10 mouse cellular contexts compared by ENCODE assay signal in genomic region chr8:77682008-77682934, GRCm38 (mm10). TPM values are rescaled to one million over a fixed set of nuclear protein-coding genes. Genes with fewer than 3 reads are reported as not detected.
A peak's percentile ranks its signal among the peaks of the same experiment; 100 is the strongest.
DNase-seq lines count a peak whose midpoint lies in the region; ATAC-seq and TF ChIP-seq lines count a peak whose summit lies in the region.
"Had no signal": no experiment of that assay in that cellular context is flagged by ENCODE, and none has a peak within 500 bp of the region (broad histone marks: within the 10 kb centered on the region; RNA-seq: fewer than 3 reads in every experiment).

No protein-coding gene starts in this region.

- H3K4me1 ChIP-seq in forebrain, postnatal 0 days (ENCODE audit: insufficient read depth), result no peaks in the 10 kb centered on the region
- H3K4me1 ChIP-seq in forebrain, embryonic 15.5 days, result no peaks in the 10 kb centered on the region
- peaks cover 13% of the 10 kb centered on the region; the same call in 1 of the 2 replicates for H3K4me1 ChIP-seq in kidney, embryonic 16.5 days (ENCODE audit: insufficient read depth, low read length)
- no peaks in the 10 kb centered on the region for H3K4me1 ChIP-seq in intestine, postnatal 0 days (replicated peaks; ENCODE audit: control insufficient read depth, insufficient read depth, low read length)
- H3K4me1 ChIP-seq: midbrain, embryonic 15.5 days had no signal

- H3K4me2 ChIP-seq in forebrain, postnatal 0 days (ENCODE audit: low read depth), result no peak overlapping the region
- no peak overlapping the region for H3K4me2 ChIP-seq in forebrain, embryonic 15.5 days (replicated peaks)
- H3K4me2 ChIP-seq in kidney, embryonic 16.5 days (replicated peaks; ENCODE audit: low read depth, low read length), result peak overlapping the region; percentile 30
- H3K4me2 ChIP-seq in intestine, postnatal 0 days (replicated peaks; ENCODE audit: low read depth), result peak overlapping the region; percentile 24; the same call in 1 of the 2 replicates
- H3K4me2 ChIP-seq: midbrain, embryonic 15.5 days had no signal

- 34% methylated on average over 15 of the region's 15 CpGs for WGBS in forebrain, postnatal 0 days
- WGBS in forebrain, embryonic 15.5 days, result 45% methylated on average over 15 of the region's 15 CpGs
- WGBS in kidney, embryonic 16.5 days, result 18% methylated on average over 15 of the region's 15 CpGs
- 28% methylated on average over 15 of the region's 15 CpGs for WGBS in intestine, postnatal 0 days

- TF ChIP-seq POLR2A in brain, embryonic 14.5 days (IDR thresholded peaks at IDR 0.05; ENCODE audit: borderline replicate concordance, extremely low read depth, insufficient read depth, insufficient read length, poor library complexity, severe bottlenecking), result no peak

- no peaks in the 10 kb centered on the region for H3K9me3 ChIP-seq in forebrain, postnatal 0 days (ENCODE audit: low read length)
- H3K9me3 ChIP-seq in forebrain, embryonic 15.5 days, result no peaks in the 10 kb centered on the region
- H3K9me3 ChIP-seq in kidney, embryonic 16.5 days (ENCODE audit: low read length), result no peaks in the 10 kb centered on the region
- no peaks in the 10 kb centered on the region for H3K9me3 ChIP-seq in intestine, postnatal 0 days (ENCODE audit: control insufficient read depth)
- H3K9me3 ChIP-seq: midbrain, embryonic 15.5 days had no signal

- H3K27ac ChIP-seq in forebrain, postnatal 0 days (ENCODE audit: low read depth, low read length), result no peak overlapping the region
- no peak overlapping the region for H3K27ac ChIP-seq in forebrain, embryonic 15.5 days (replicated peaks)
- H3K27ac ChIP-seq in kidney, embryonic 16.5 days (ENCODE audit: low read length), result peak overlapping the region; percentile 83
- no peak overlapping the region; the same call in 1 of the 2 replicates for H3K27ac ChIP-seq in intestine, postnatal 0 days (ENCODE audit: low read depth, low read length)
- H3K27ac ChIP-seq: midbrain, embryonic 15.5 days had no signal

- H3K36me3 ChIP-seq in forebrain, postnatal 0 days (ENCODE audit: insufficient read depth), result no peaks in the 10 kb centered on the region
- no peaks in the 10 kb centered on the region for H3K36me3 ChIP-seq in forebrain, embryonic 15.5 days
- H3K36me3 ChIP-seq in kidney, embryonic 16.5 days (ENCODE audit: insufficient read depth, low read length), result no peaks in the 10 kb centered on the region
- H3K36me3 ChIP-seq in intestine, postnatal 0 days (ENCODE audit: control insufficient read depth, insufficient read depth), result no peaks in the 10 kb centered on the region
- H3K36me3 ChIP-seq: midbrain, embryonic 15.5 days had no signal

- H3K9ac ChIP-seq in forebrain, postnatal 0 days, result no peak overlapping the region
- H3K9ac ChIP-seq in forebrain, embryonic 15.5 days (replicated peaks), result no peak overlapping the region
- H3K9ac ChIP-seq in kidney, embryonic 16.5 days (replicated peaks; ENCODE audit: low read length), result no peak overlapping the region
- H3K9ac ChIP-seq in intestine, postnatal 0 days (ENCODE audit: low read depth, low read length), result no peak overlapping the region
- H3K9ac ChIP-seq: midbrain, embryonic 15.5 days had no signal

- no peak for DNase-seq in forebrain, postnatal 0 days
- DNase-seq in kidney, postnatal 14 days, result no peak
- DNase-seq in brain, embryonic 14.5 days (ENCODE audit: low read depth), result peak; percentile 38
- DNase-seq in cerebellum, postnatal 25 days, result no peak
- DNase-seq in c-Kit-positive CD71-positive TER-119-positive erythroid progenitor cells, embryonic 14.5 days (ENCODE audit: low spot score), result no peak
- DNase-seq: cerebellum, adult 9-10 months had no signal

- H3K27me3 ChIP-seq in forebrain, postnatal 0 days (ENCODE audit: insufficient read depth, low read length), result no peaks in the 10 kb centered on the region
- no peaks in the 10 kb centered on the region for H3K27me3 ChIP-seq in forebrain, embryonic 15.5 days
- H3K27me3 ChIP-seq in kidney, embryonic 16.5 days (ENCODE audit: insufficient read depth, low read length), result no peaks in the 10 kb centered on the region
- no peaks in the 10 kb centered on the region for H3K27me3 ChIP-seq in intestine, postnatal 0 days (replicated peaks; ENCODE audit: control insufficient read depth, insufficient read depth, low read length)
- H3K27me3 ChIP-seq: midbrain, embryonic 15.5 days had no signal

- no peak for TF ChIP-seq CTCF in forebrain, postnatal 0 days (IDR thresholded peaks at IDR 0.05; ENCODE audit: low read depth)
- TF ChIP-seq CTCF in brain, embryonic 14.5 days (IDR thresholded peaks at IDR 0.05; ENCODE audit: borderline replicate concordance, extremely low read depth, insufficient read depth, insufficient read length), result no peak
- TF ChIP-seq CTCF in intestine, postnatal 0 days (IDR thresholded peaks at IDR 0.05; ENCODE audit: low read depth), result no peak

- peak; percentile 14; the same call in 1 of the 2 replicates for ATAC-seq in forebrain, postnatal 0 days
- ATAC-seq in forebrain, embryonic 15.5 days (replicated peaks), result no peak
- peak; percentile 49; the same call in 1 of the 2 replicates for ATAC-seq in kidney, embryonic 16.5 days (ENCODE audit: low FRiP score, low TSS enrichment)
- no peak for ATAC-seq in intestine, postnatal 0 days
- ATAC-seq: midbrain, embryonic 15.5 days had no signal

- H3K4me3 ChIP-seq in forebrain, postnatal 0 days (ENCODE audit: low read depth, low read length), result no peak overlapping the region
- no peak overlapping the region for H3K4me3 ChIP-seq in forebrain, embryonic 15.5 days
- H3K4me3 ChIP-seq in kidney, embryonic 16.5 days (ENCODE audit: low read length), result no peak overlapping the region
- H3K4me3 ChIP-seq in intestine, postnatal 0 days (ENCODE audit: low read depth, low read length), result no peak overlapping the region
- H3K4me3 ChIP-seq: midbrain, embryonic 15.5 days had no signal

RNA-seq across cellular contexts. Expression of gene Ednra, which starts 42.0 kb away (rescaled TPM):
- total RNA-seq in forebrain, postnatal 0 days (2014; rRNA removed), result 3.1 and 3.8 TPM in 2 replicates
- polyA plus RNA-seq in forebrain, postnatal 0 days (2015; fragmentation: Nextera tagmentation; extraction: Ambion mirVana), result 3.4 and 3.5 TPM in 2 replicates
- polyA plus RNA-seq in forebrain, embryonic 15.5 days (2015; fragmentation: Nextera tagmentation; extraction: Ambion mirVana), result 4.0 and 4.2 TPM in 2 replicates
- 28.6 and 32.4 TPM in 2 replicates for polyA plus RNA-seq in kidney, embryonic 16.5 days (2015; fragmentation: Nextera tagmentation; extraction: Ambion mirVana)
- polyA plus RNA-seq in brain, embryonic 14.5 days (2012; rRNA removed), result 8.5 and 12.5 TPM in 2 replicates
- 7.9 and 8.4 TPM in 2 replicates for polyA plus RNA-seq in intestine, postnatal 0 days (2015; fragmentation: Nextera tagmentation; extraction: Ambion mirVana)

Comparison
In these comparisons a context has a peak if more than half of its experiments do, and no peak if none do; other contexts are left out.
1. ATAC-seq: peak in forebrain, postnatal 0 days (single experiment) and kidney, embryonic 16.5 days (single experiment); none in forebrain, embryonic 15.5 days (single experiment) and intestine, postnatal 0 days (single experiment).
2. H3K4me2 ChIP-seq: peak in kidney, embryonic 16.5 days (single experiment) and intestine, postnatal 0 days (single experiment); none in forebrain, postnatal 0 days (single experiment) and forebrain, embryonic 15.5 days (single experiment).